Mouse (Mus musculus) megakaryocyte, embryonic 14.5 days (primary cell): ENCODE results near the gene Fbxo44. TPM values are rescaled to one million over a fixed set of nuclear protein-coding genes. Genes with fewer than 3 reads are reported as not detected.
"Not testable (repeated sequence)": the region's sequence is repeated elsewhere in the genome, so short reads cannot be mapped to it uniquely, and the experiment has no call there.

Source experiments
- H3K27me3 ChIP-seq: replicated peaks from 2 replicates; pipeline ENCODE3; 2012; ENCODE audit warnings: inconsistent platforms
- H3K36me3 ChIP-seq: replicated peaks from 2 replicates; pipeline ENCODE3; 2012; ENCODE audit warnings: low read length, inconsistent platforms, mixed read lengths
- H3K4me1 ChIP-seq: 2 replicates; pipeline ENCODE4 v1.6.1; 2012; ENCODE audit warnings: inconsistent platforms
- H3K4me3 ChIP-seq: replicated peaks from 2 replicates; pipeline ENCODE3; 2012; ENCODE audit warnings: moderate library complexity, mild to moderate bottlenecking, inconsistent platforms
- H3K9me3 ChIP-seq: 2 replicates; pipeline ENCODE4 v1.6.1; 2012; ENCODE audit warnings: inconsistent platforms
- FLI1 ChIP-seq: IDR thresholded peaks from 2 replicates; pipeline ENCODE4 v1.6.1; 2012; ENCODE audit warnings: low read length, inconsistent platforms, mixed read lengths
- GATA1 ChIP-seq: IDR thresholded peaks from 3 replicates; pipeline ENCODE4 v1.6.1; 2012; ENCODE audit warnings: mixed read lengths, low read length, inconsistent platforms, borderline replicate concordance
- polyA plus RNA-seq: library from polyadenylated mRNA; stranded (reverse); fragments of >175 nt; gene quantifications from 2 replicates; pipeline ENCODE4 v1.2.3, GENCODE M21; 2012; ENCODE audit warnings: low replicate concordance; ENCODE audit not compliant: insufficient read depth

The Fbxo44 gene
- polyA plus RNA-seq, 1 experiment, result 7.4 TPM

DNA sequence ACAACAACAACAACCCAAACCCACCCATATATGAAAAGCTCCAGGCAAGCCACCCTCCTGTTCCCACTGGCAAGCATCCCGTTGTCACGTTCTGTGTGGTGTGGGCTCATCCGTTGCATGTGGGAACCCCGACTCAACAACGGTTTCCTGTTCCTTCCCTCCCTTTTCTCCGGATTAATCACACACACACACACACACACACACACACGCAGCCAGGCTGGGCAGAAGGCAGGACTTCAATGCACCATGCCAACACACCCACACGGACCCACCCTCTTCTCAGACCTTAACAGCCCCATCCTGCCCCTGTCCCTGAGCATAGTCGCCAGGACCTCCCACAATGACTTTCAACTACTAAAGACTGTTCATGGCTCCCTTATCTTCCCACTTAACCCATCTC is 39.7 kb downstream of the Fbxo44 start:
- Histone ChIP-seq H3K36me3 (peaks cover 21% of the 10 kb centered on the region), H3K4me3 (peak overlapping the region; percentile 53), H3K4me1 (peaks cover 59% of the 10 kb centered on the region), H3K9me3 (peaks cover 10% of the 10 kb centered on the region), H3K27me3 (peaks cover 33% of the 10 kb centered on the region)
- TF ChIP-seq FLI1 (no peak), GATA1 (no peak)

DNA sequence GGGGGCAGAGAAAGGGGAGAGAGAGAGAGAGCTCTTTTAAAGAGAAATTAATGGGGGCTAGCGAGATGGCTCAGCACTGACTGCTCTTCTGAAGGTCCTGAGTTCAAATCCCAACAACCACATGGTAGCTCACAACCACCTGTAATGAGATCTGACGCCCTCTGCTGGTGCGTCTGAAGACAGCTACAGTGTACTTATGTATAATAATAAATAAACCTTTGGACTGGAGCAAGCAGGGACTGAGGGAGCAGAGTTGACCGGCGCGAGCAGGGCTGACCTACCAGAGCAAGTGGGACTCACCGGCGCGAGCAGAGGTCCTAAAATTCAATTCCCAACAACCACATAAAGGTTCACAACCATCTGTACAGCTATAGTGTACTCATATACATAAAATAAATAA is 40.7 kb downstream of the Fbxo44 start:
- H3K4me3 ChIP-seq, H3K9me3 ChIP-seq: not testable (repeated sequence)
- Histone ChIP-seq H3K27me3 (peaks cover 24% of the 10 kb centered on the region), H3K4me1 (peaks cover 65% of the 10 kb centered on the region), H3K36me3 (peaks cover 21% of the 10 kb centered on the region)

DNA sequence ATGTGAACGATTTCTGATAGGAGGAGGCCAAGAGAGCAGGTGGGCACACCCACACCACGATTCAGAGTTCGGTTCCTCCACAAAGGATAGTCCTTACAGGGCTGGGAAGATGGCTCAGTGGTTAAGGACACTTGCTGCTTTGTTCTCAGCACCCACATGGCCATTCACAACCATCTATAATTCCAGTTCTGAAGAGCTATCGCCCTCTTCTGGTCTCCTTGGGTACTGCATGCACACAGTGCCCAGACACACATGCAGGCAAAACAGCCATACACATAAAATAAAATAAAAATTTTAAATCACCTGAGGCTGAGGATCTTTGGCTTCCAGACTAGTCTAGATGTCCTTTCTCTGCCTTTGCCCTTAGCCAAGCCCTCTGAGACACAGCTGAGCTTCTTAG is 42.9 kb downstream of the Fbxo44 start:
- peaks cover 12% of the 10 kb centered on the region for H3K27me3 ChIP-seq
- H3K9me3 ChIP-seq, result peaks cover 10% of the 10 kb centered on the region
- no peak overlapping the region for H3K4me3 ChIP-seq
- H3K36me3 ChIP-seq, result peaks cover 39% of the 10 kb centered on the region
- no peak for TF ChIP-seq FLI1
- TF ChIP-seq GATA1, result no peak
- H3K4me1 ChIP-seq, result peaks cover 70% of the 10 kb centered on the region

DNA sequence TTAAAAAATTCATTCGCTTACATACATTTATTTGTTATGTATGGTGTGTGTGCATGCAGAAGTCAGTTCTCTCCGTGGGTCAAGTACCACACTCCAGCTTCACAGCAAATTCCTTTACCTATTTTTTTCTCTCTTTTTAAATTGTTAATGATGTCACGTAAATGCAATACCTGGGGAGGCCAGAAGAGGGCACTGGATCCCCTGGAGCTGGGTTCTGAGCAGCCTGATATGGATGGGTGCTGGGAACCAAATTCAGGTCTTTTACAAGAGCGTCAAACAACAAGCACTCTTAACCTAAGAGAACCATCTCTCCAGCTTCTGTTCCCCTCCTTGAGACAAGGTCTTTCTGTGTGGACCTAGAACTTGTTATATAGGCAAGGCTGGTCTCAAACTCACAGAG is 43.6 kb downstream of the Fbxo44 start:
- peaks cover 10% of the 10 kb centered on the region for H3K9me3 ChIP-seq
- H3K36me3 ChIP-seq, result peaks cover 46% of the 10 kb centered on the region
- TF ChIP-seq GATA1, result no peak
- TF ChIP-seq FLI1, result no peak
- H3K4me1 ChIP-seq, result peaks cover 73% of the 10 kb centered on the region
- no peak overlapping the region for H3K4me3 ChIP-seq
- H3K27me3 ChIP-seq, result peaks cover 11% of the 10 kb centered on the region

DNA sequence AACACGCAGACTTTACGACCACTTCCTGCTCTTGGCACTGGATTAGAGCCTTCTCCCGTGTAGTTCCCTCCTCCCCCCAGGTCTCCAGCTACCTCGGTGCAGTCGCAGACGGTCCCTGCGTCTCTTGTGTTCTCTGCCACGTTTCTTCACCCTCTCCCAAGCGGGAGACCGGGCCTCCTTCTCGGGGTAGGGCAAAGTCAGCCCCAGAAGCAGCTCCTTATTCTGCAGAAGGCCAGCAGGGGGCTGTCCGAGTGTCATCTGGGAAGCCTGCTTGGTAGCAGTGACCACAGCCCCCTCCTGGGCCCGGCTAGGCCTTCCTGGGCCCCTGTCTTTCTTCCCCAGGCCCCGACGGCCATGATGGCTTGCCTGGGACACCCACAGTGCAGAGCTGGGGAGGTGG is 44.8 kb downstream of the Fbxo44 start:
- Histone ChIP-seq H3K36me3 (peaks cover 55% of the 10 kb centered on the region), H3K9me3 (peaks cover 10% of the 10 kb centered on the region), H3K4me3 (peak overlapping the region; percentile 90), H3K4me1 (peaks cover 73% of the 10 kb centered on the region), H3K27me3 (peaks cover 3% of the 10 kb centered on the region)
- no peak for TF ChIP-seq GATA1
- no peak for TF ChIP-seq FLI1

DNA sequence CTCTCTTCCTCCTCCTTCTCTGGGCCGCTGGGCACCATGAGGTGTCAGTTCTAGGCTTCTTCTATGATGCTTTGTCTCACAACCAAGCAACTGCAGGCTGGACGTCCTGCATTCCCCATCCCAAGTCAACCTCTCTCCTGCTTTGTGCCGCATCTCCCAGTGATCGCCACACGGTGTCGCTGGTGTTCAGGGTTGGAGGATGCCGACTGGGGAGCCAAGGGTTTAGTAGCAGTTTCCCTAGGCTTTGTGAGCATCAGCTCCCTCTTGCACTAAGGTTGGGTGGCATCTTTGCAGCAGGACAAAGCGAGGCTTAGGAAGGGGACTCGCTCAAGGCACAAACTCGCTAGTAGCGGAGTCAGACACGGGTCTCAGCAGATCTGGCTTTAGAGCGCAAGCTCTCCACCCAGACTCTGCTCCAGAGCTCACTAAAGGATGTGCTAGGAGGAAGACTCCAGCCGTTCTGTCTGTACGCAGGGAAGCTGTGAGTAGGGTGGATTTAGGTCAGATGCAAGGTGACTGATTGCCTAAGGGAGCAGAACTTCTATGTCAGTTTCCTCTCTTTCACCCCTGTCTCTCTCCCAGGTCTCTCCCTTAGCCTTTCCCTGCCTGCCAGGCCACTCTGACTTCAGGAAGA is 45.4 kb downstream of the Fbxo44 start:
- H3K9me3 ChIP-seq, result peaks cover 10% of the 10 kb centered on the region
- H3K36me3 ChIP-seq, result peaks cover 60% of the 10 kb centered on the region
- peaks cover 3% of the 10 kb centered on the region for H3K27me3 ChIP-seq
- H3K4me1 ChIP-seq, result peaks cover 75% of the 10 kb centered on the region
- peak overlapping the region; percentile 90 for H3K4me3 ChIP-seq
- TF ChIP-seq FLI1 (no peak), GATA1 (no peak)

DNA sequence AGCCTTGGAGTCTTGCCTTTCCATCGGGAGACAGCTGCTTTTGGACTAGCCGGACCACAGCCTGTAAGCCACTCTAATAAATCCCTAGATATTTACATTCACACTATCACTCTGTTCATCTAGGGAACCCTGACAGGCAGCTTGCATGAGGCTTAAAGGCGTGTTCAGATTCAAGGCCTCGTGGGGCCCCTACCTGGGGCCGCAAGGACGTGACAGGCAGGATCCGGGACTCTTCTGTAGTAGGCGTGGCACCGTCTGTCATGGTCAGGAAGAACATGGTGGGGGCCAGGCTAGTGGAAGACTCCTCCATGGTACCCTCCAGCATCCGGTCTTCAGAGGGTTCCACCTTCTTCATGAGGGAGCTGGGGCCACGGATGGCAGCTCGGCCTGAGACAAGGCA is 47.8 kb downstream of the Fbxo44 start:
- Histone ChIP-seq H3K4me3 (peak overlapping the region; percentile 1), H3K27me3 (no peaks in the 10 kb centered on the region), H3K9me3 (peaks cover 7% of the 10 kb centered on the region), H3K4me1 (peaks cover 85% of the 10 kb centered on the region), H3K36me3 (peaks cover 66% of the 10 kb centered on the region)
- TF ChIP-seq FLI1, result no peak

DNA sequence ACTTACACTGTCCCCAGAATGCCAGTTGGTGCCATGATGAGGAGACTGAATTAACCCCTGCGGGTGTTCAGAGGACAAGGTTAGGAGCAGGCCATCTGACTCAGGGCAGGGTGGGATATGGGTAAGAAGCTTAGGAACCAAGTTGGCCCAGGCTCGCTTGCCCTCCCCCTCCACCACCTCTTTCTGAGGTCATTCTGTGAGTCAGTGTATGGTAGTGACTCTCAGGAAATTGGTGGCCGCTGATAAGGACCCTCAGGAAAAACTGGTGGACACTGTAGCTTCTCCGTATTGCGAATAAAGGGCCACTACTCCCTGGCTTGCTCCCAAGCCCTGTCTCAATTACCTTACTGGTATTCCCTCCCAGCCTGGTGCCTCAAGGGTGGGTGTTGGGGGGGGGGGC is 51.1 kb downstream of the Fbxo44 start:
- TF ChIP-seq FLI1, result peak; percentile 46; the same call in 1 of the 2 replicates
- peak; percentile 97 for TF ChIP-seq GATA1
- Histone ChIP-seq H3K4me3 (peak overlapping the region; percentile 84), H3K36me3 (peaks cover 90% of the 10 kb centered on the region), H3K27me3 (no peaks in the 10 kb centered on the region), H3K4me1 (peaks cover 100% of the 10 kb centered on the region), H3K9me3 (no peaks in the 10 kb centered on the region)

DNA sequence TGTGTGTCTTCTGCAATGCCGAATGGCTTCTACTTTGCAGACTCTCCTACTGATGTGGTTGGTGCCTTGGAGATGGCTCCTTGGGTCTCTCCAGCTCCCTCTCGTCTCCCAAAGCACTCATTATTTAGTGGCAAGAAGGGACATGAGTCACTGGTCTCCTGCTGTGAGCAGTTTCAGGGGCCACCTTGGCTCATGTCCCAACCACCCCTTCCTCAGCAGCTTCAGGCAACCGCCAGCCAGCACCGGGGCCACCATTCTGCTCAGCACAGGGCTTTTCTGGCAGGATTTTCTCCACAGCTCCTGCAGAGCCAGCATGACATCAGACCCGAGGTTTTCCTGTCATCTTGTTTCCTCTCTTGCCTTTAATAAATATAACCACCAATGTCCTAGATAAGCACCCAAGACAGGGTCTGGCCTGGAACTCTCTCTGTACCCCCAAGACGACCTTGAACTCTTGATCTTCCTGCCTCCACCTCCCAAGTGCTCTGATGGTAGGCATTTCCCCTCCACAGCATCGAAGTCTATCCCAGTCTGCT is 51.6 kb downstream of the Fbxo44 start:
- H3K9me3 ChIP-seq, result no peaks in the 10 kb centered on the region
- peaks cover 100% of the 10 kb centered on the region for H3K4me1 ChIP-seq
- peaks cover 90% of the 10 kb centered on the region for H3K36me3 ChIP-seq
- peak overlapping the region; percentile 84 for H3K4me3 ChIP-seq
- H3K27me3 ChIP-seq, result no peaks in the 10 kb centered on the region
- TF ChIP-seq FLI1 (no peak), GATA1 (0 out of 3 replicates have a peak, but pooled peaks have one; percentile 31)

DNA sequence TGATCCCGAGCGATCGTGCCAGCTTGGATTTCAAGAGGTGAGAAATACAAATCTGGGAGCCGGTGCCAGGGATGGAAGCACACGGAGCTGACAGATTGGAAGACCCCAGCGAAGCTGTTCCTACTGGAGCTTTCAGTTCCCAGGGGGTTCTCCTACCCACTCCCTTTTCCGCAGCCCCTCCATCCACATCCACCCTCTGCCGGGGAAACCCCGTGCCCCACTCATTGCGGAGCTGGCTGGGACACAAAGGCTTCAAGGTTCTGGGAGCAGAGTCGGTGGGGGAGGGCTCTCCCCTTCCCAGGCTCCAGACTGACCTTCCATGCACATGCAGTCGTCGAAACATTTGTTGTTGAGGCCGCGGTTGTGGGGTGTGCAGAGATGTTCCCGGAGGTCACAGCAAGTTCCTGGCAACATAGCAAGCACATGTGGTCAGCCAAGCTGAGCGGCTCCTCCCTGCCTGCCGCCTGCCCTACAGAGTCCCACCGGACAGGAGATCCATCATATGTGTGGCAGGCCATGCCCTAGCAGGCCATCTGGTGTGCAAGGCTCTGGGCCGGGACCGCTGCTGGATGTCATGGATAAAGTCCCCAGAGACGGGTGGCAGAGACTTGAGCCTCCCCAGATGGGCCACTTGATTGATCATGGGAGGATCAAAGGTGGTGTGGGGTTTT is 52.5 kb downstream of the Fbxo44 start:
- Histone ChIP-seq H3K4me1 (peaks cover 98% of the 10 kb centered on the region), H3K4me3 (peak overlapping the region; percentile 84), H3K36me3 (peaks cover 87% of the 10 kb centered on the region), H3K27me3 (no peaks in the 10 kb centered on the region), H3K9me3 (no peaks in the 10 kb centered on the region)
- TF ChIP-seq FLI1 (no peak), GATA1 (no peak)

DNA sequence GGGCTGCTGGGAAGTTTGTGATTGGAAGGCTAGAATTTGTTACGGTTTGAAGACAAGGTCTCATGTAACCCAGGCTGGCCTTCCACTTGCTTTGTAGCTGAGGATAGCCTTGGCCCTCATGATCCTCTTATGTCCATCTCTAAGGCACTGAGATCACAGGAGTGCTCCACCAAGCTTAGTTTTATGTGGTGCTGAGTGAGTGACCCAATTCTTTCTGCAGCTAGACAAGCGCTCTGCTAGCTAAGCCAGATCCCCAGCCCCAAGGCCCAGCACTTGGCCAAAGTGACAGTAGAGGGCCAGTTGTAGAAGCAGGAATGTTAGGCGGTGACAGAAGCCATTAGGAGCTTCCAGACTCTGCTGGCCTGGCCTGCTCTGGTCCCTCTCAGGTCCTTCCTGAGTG is 56.1 kb downstream of the Fbxo44 start:
- no peak for TF ChIP-seq GATA1
- TF ChIP-seq FLI1, result no peak
- H3K4me3 ChIP-seq, result no peak overlapping the region
- H3K27me3 ChIP-seq, result peaks cover 2% of the 10 kb centered on the region
- H3K4me1 ChIP-seq, result peaks cover 88% of the 10 kb centered on the region
- H3K9me3 ChIP-seq, result no peaks in the 10 kb centered on the region
- peaks cover 94% of the 10 kb centered on the region for H3K36me3 ChIP-seq

Other genes starting within 250 kb of the Fbxo44 start
- 11.8 and 14.9 TPM in 2 replicates for gene Plod1, start 223.7 kb downstream of the Fbxo44 start, polyA plus RNA-seq
- 87.3 and 131 TPM in 2 replicates for gene 2510039O18Rik, start 219.6 kb downstream of the Fbxo44 start, polyA plus RNA-seq
- gene Nppb, start 174.7 kb downstream of the Fbxo44 start, polyA plus RNA-seq, result not detected in 2 replicates
- gene Nppa, start 159.8 kb downstream of the Fbxo44 start, polyA plus RNA-seq, result not detected in 2 replicates
- 2.4 and 3.5 TPM in 2 replicates for gene Clcn6, start 121.7 kb downstream of the Fbxo44 start, polyA plus RNA-seq
- 3.5 and 7.0 TPM in 2 replicates for gene Mthfr, start 121.4 kb downstream of the Fbxo44 start, polyA plus RNA-seq
- gene Agtrap, start 72.5 kb downstream of the Fbxo44 start, polyA plus RNA-seq, result 16.5 and 50.7 TPM in 2 replicates
- gene Mad2l2, start 30.1 kb downstream of the Fbxo44 start, polyA plus RNA-seq, result 26.0 and 35.6 TPM in 2 replicates
- 4.1 and 4.9 TPM in 2 replicates for gene Draxin, start 29.8 kb downstream of the Fbxo44 start, polyA plus RNA-seq
- 110 and 123 TPM in 2 replicates for gene Fbxo6, start 8.3 kb downstream of the Fbxo44 start, polyA plus RNA-seq
- 60.5 and 134 TPM in 2 replicates for gene Fbxo2, start 139 bp upstream of the Fbxo44 start, polyA plus RNA-seq
- 1.0 and 1.9 TPM in 2 replicates for gene Disp3, start 127.5 kb upstream of the Fbxo44 start, polyA plus RNA-seq